Mouse (Mus musculus) heart, adult 2 months (tissue): ENCODE measurements around the gene Gm3404.
"Not testable (repeated sequence)": the region's sequence is repeated elsewhere in the genome, so short reads cannot be mapped to it uniquely, and the experiment has no call there.

Experiments used
- CTCF ChIP-seq: fragments of 200-600 bp; IDR thresholded peaks from 2 replicates; pipeline ENCODE4 v1.8.1; 2022; ENCODE audit warnings: antibody characterized with exemption, mild to moderate bottlenecking, moderate library complexity
- EP300 ChIP-seq: fragments of 200-500 bp; IDR thresholded peaks from 2 replicates; pipeline ENCODE4 v1.6.1; 2011; ENCODE audit warnings: low read depth, low read length, control low read depth; ENCODE audit not compliant: insufficient read depth
- POLR2A ChIP-seq: fragments of 200-500 bp; IDR thresholded peaks from 2 replicates; pipeline ENCODE4 v1.6.1; 2011; ENCODE audit warnings: mild to moderate bottlenecking, low read depth, low read length, control low read depth; ENCODE audit not compliant: insufficient read depth

- not testable (repeated sequence) for TF ChIP-seq POLR2A, EP300, CTCF
These were observed 34.5 kb upstream of the Gm3404 start, which contains the start of gene Gm6370 for GRCm38 (mm10) chr5:146491063-146491462.
